Mouse (Mus musculus) MEL (cell line): ENCODE data around the gene Clip4.

ENCODE experiments used
- MXI1 ChIP-seq: IDR thresholded peaks from 2 replicates; pipeline ENCODE4 v1.6.1; 2011; ENCODE audit warnings: mild to moderate bottlenecking, low read depth, low read length, improper control_type of control experiment
- MYC ChIP-seq: IDR thresholded peaks from 2 replicates; pipeline ENCODE4 v1.6.1; 2011; ENCODE audit warnings: low read depth, mild to moderate bottlenecking, low read length, improper control_type of control experiment, moderate library complexity
- POLR2A ChIP-seq, 2 experiments: IDR thresholded peaks; 2 replicates each; pipeline ENCODE4 v1.6.1; 2011 to 2012; ENCODE audit warnings: low read length in 2 of 2, mild to moderate bottlenecking in 2 of 2, control low read depth in 1 of 2, improper control_type of control experiment in 1 of 2, low read depth in 1 of 2, moderate library complexity in 1 of 2; ENCODE audit not compliant: control insufficient read depth in 1 of 2, insufficient read depth in 1 of 2, poor library complexity in 1 of 2
- RCOR1 ChIP-seq: IDR thresholded peaks from 2 replicates; pipeline ENCODE4 v1.6.1; 2012; ENCODE audit warnings: low read depth, mild to moderate bottlenecking, inconsistent platforms, low read length, improper control_type of control experiment

DNA sequence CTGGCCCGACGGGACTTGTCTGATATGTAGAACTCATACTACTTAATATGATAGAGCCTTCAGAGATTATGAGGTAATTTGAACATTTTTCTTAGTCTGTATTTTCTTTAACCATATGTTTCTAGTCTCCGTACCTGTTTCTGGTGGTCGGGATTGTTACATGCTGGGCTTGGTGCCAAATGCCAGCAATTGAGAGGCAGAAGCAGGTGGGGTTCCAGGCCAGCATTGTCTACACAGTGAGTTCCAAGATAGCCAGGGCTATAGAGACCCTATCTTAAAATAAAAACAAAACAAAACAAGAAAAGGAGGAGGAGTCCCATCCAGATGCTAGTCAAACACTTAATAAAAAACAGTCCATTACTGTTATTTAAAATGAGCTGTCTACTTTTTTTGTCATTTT, 23.3 kb downstream of the Clip4 start:
- no peak for TF ChIP-seq POLR2A (IDR thresholded peaks at IDR 0.05; ENCODE audit: control insufficient read depth in 1 of 2, insufficient read depth in 1 of 2, low read depth in 1 of 2, low read length in 2 of 2, poor library complexity in 1 of 2)
- TF ChIP-seq MXI1, result no peak
- no peak for TF ChIP-seq RCOR1
- TF ChIP-seq MYC, result no peak
